Mouse (Mus musculus): ENCODE data around the gene Col16a1. TPM values are rescaled to one million over a fixed set of nuclear protein-coding genes. Genes with fewer than 3 reads are reported as not detected.

The Col16a1 gene
- polyA plus RNA-seq, 1 experiment from 2014 or later: 24.5 TPM

GRCm38 (mm10) chr4:130112732-130113131, 65.1 kb downstream of the Col16a1 start:
- H3K4me2 ChIP-seq: no peak overlapping the region
- no peak overlapping the region for H3K9ac ChIP-seq (replicated peaks)
- peaks cover 18% of the 10 kb centered on the region for H3K4me1 ChIP-seq
- no peak overlapping the region for H3K4me3 ChIP-seq (replicated peaks)
- no peak for ATAC-seq (ENCODE audit: low FRiP score)
- no peak overlapping the region for H3K27ac ChIP-seq (replicated peaks)
- H3K9me3 ChIP-seq (replicated peaks): no peaks in the 10 kb centered on the region
- peaks cover 4% of the 10 kb centered on the region; the same call in 1 of the 2 replicates for H3K36me3 ChIP-seq
- 96% methylated on average over 1 of the region's 1 CpGs for WGBS
- no peaks in the 10 kb centered on the region for H3K27me3 ChIP-seq (replicated peaks)

- Histone ChIP-seq H3K4me2 (no peak overlapping the region), H3K36me3 (peaks cover 30% of the 10 kb centered on the region), H3K4me3 (replicated peaks) (no peak overlapping the region), H3K9me3 (replicated peaks) (no peaks in the 10 kb centered on the region), H3K27me3 (replicated peaks) (no peaks in the 10 kb centered on the region), H3K27ac (replicated peaks) (no peak overlapping the region), H3K9ac (replicated peaks) (no peak overlapping the region), H3K4me1 (no peaks in the 10 kb centered on the region)
- no peak for ATAC-seq (ENCODE audit: low FRiP score)
- WGBS: 91% methylated on average over 4 of the region's 4 CpGs
Observed at GRCm38 (mm10) chr4:130120752-130121151, 73.1 kb downstream of the Col16a1 start.

DNA sequence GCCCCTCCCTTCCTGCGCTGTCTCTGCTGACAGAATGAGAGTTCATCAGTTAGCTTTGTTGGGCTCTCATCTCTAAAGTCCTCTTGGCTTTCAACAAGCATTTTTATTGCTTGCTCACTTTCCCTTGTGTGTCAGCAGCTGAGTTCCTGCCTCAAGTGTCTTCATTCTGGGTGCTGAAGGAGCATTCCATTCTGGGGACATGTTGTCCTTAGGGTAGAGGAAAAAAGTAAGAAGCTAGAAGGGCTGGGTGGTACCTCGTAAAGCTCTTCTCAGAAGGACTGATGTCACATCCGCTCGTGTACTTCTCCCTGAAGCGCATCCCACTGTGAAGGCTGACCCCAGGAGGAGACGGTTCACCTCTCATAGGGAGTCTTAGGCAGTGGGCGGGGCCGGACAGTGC, 73.9 kb downstream of the Col16a1 start:
- Histone ChIP-seq H3K36me3 (peaks cover 38% of the 10 kb centered on the region), H3K27me3 (replicated peaks) (no peaks in the 10 kb centered on the region), H3K4me3 (replicated peaks) (no peak overlapping the region), H3K27ac (replicated peaks) (no peak overlapping the region), H3K4me1 (no peaks in the 10 kb centered on the region), H3K4me2 (no peak overlapping the region), H3K9me3 (replicated peaks) (no peaks in the 10 kb centered on the region), H3K9ac (replicated peaks) (no peak overlapping the region)
- ATAC-seq (ENCODE audit: low FRiP score): no peak
- WGBS: 77% methylated on average over 8 of the region's 8 CpGs

DNA sequence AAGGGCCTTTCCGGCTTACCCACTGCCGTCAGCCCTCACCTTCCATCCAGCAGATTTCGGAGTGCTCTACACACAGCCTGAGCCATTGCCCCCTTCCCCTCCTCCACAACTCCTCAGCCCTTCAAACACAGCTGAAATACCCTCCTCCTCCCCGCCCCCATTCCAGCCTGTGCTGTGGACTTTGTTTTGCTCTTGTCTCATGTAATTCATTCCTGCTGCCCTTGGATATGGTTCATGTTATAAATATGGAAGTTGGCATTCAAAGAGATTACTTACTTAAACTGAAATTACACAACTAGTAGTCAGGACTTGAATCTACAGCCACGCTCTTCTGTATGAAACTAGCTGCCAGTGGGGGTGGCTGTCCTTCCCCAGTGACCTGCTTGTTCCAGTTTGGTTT, 75.4 kb downstream of the Col16a1 start:
- Histone ChIP-seq H3K27ac (replicated peaks) (no peak overlapping the region), H3K4me1 (no peaks in the 10 kb centered on the region), H3K27me3 (replicated peaks) (no peaks in the 10 kb centered on the region), H3K9ac (replicated peaks) (no peak overlapping the region), H3K36me3 (peaks cover 47% of the 10 kb centered on the region), H3K4me3 (replicated peaks) (no peak overlapping the region), H3K9me3 (replicated peaks) (no peaks in the 10 kb centered on the region), H3K4me2 (no peak overlapping the region)
- no peak for ATAC-seq (ENCODE audit: low FRiP score)
- WGBS: 91% methylated on average over 5 of the region's 5 CpGs

DNA sequence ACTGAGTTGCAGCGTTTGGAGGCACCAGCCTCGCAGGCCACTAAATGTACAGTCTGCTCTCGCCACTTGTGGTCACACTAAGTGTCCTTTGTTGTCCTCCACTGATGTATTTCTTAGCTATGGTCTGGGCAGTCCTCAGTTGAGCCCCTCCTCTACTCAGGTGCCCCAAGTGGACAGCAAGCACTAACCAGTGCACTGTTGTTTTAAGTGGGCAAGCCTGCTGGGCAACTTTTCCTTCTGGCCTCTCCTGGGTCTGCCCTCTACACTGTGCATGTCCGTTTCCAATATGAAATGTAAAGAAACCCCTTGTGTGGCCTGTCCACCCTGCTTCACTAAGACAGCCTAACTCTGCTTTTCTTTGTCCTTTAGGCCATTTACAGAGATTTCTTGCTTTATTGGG, 76.5 kb downstream of the Col16a1 start:
- H3K27ac ChIP-seq (replicated peaks): no peak overlapping the region
- H3K36me3 ChIP-seq: peaks cover 47% of the 10 kb centered on the region
- H3K4me3 ChIP-seq (replicated peaks): no peak overlapping the region
- no peaks in the 10 kb centered on the region for H3K4me1 ChIP-seq
- no peak overlapping the region for H3K4me2 ChIP-seq
- no peak for ATAC-seq (ENCODE audit: low FRiP score)
- H3K9ac ChIP-seq (replicated peaks): no peak overlapping the region
- H3K27me3 ChIP-seq (replicated peaks): no peaks in the 10 kb centered on the region
- H3K9me3 ChIP-seq (replicated peaks): no peaks in the 10 kb centered on the region
- 93% methylated on average over 4 of the region's 4 CpGs for WGBS

DNA sequence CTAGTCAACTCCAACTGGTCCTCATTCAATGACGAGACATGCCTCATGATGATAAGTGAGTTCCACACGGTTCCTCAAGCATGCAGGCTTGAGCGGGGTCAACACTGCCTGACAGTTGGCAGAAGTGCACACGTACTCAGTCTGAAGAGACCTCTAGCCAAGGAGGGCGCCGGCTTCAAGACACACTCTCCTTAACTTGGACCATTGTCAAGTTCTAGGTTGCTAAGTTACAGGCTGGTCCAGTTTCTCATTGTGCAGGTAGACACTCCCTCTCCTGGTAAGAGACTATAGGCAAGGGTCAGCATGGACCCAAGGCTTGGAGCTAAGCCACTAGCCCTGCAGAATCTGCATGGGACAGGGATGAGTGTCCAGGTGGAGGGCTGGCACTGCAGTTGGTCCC, 77.5 kb downstream of the Col16a1 start:
- WGBS: 93% methylated on average over 6 of the region's 6 CpGs
- peaks cover 47% of the 10 kb centered on the region for H3K36me3 ChIP-seq
- no peak overlapping the region for H3K27ac ChIP-seq (replicated peaks)
- no peaks in the 10 kb centered on the region for H3K27me3 ChIP-seq (replicated peaks)
- ATAC-seq (ENCODE audit: low FRiP score): no peak
- no peak overlapping the region for H3K9ac ChIP-seq (replicated peaks)
- no peaks in the 10 kb centered on the region for H3K4me1 ChIP-seq
- no peak overlapping the region for H3K4me2 ChIP-seq
- H3K4me3 ChIP-seq (replicated peaks): no peak overlapping the region
- no peaks in the 10 kb centered on the region for H3K9me3 ChIP-seq (replicated peaks)

DNA sequence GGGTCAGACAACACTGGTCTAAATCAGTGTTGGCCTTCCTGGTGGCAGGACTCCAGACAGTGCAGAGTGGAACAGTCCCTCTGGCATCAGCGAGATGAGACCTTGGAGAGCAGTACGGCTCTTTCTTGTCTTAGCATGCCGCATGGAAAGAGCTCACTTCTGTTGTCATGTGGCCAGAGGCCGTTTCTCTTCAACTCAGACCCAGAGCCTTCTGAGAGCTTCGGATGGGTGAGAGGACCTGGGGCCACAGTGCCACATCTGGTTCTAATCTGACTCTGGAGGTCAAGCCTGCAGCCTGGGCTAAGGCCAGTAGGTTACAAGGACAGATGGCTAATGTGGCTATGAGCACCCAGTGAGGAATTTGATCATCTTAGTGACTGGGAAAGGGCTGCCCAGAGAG, 78.3 kb downstream of the Col16a1 start:
- Histone ChIP-seq H3K4me3 (replicated peaks) (no peak overlapping the region), H3K9me3 (replicated peaks) (no peaks in the 10 kb centered on the region), H3K27ac (replicated peaks) (no peak overlapping the region), H3K9ac (replicated peaks) (no peak overlapping the region), H3K4me2 (no peak overlapping the region), H3K36me3 (peaks cover 47% of the 10 kb centered on the region), H3K27me3 (replicated peaks) (no peaks in the 10 kb centered on the region), H3K4me1 (no peaks in the 10 kb centered on the region)
- no peak for ATAC-seq (ENCODE audit: low FRiP score)
- 84% methylated on average over 5 of the region's 5 CpGs for WGBS

GRCm38 (mm10) chr4:130128907-130129306, 81.3 kb downstream of the Col16a1 start:
- Histone ChIP-seq H3K9ac (replicated peaks) (no peak overlapping the region), H3K4me3 (replicated peaks) (no peak overlapping the region), H3K27ac (replicated peaks) (no peak overlapping the region), H3K27me3 (replicated peaks) (no peaks in the 10 kb centered on the region), H3K9me3 (replicated peaks) (no peaks in the 10 kb centered on the region), H3K4me2 (no peak overlapping the region), H3K4me1 (no peaks in the 10 kb centered on the region), H3K36me3 (peaks cover 33% of the 10 kb centered on the region)
- 91% methylated on average over 5 of the region's 5 CpGs for WGBS
- ATAC-seq (ENCODE audit: low FRiP score): no peak

GRCm38 (mm10) chr4:130130082-130130481, 82.4 kb downstream of the Col16a1 start:
- 74% methylated on average over 10 of the region's 10 CpGs for WGBS
- no peaks in the 10 kb centered on the region for H3K27me3 ChIP-seq (replicated peaks)
- H3K4me3 ChIP-seq (replicated peaks): no peak overlapping the region
- no peak overlapping the region for H3K4me2 ChIP-seq
- no peak overlapping the region for H3K27ac ChIP-seq (replicated peaks)
- peaks cover 24% of the 10 kb centered on the region for H3K36me3 ChIP-seq
- H3K9me3 ChIP-seq (replicated peaks): no peaks in the 10 kb centered on the region
- H3K4me1 ChIP-seq: no peaks in the 10 kb centered on the region
- no peak overlapping the region for H3K9ac ChIP-seq (replicated peaks)
- no peak for ATAC-seq (ENCODE audit: low FRiP score)

- no peak overlapping the region for H3K9ac ChIP-seq (replicated peaks)
- 52% methylated on average over 13 of the region's 13 CpGs for WGBS
Observed at GRCm38 (mm10) chr4:130130641-130131350, 83.2 kb downstream of the Col16a1 start.

GRCm38 (mm10) chr4:130131448-130132105, 83.9 kb downstream of the Col16a1 start:
- H3K4me2 ChIP-seq: no peak overlapping the region
- ATAC-seq (ENCODE audit: low FRiP score): no peak
- H3K4me3 ChIP-seq (replicated peaks): no peak overlapping the region
- WGBS: 87% methylated on average over 7 of the region's 7 CpGs
- no peaks in the 10 kb centered on the region for H3K9me3 ChIP-seq (replicated peaks)
- no peak overlapping the region for H3K9ac ChIP-seq (replicated peaks)
- H3K27me3 ChIP-seq (replicated peaks): peaks cover 5% of the 10 kb centered on the region
- H3K27ac ChIP-seq (replicated peaks): no peak overlapping the region
- no peaks in the 10 kb centered on the region for H3K4me1 ChIP-seq
- peaks cover 9% of the 10 kb centered on the region; the same call in 1 of the 2 replicates for H3K36me3 ChIP-seq

More at GRCm38 (mm10) chr4:130130641-130131350, 83.2 kb downstream of the Col16a1 start:
- ATAC-seq (ENCODE audit: low FRiP score): no peak
- Histone ChIP-seq H3K27me3 (replicated peaks) (no peaks in the 10 kb centered on the region), H3K36me3 (peaks cover 17% of the 10 kb centered on the region), H3K4me2 (no peak overlapping the region), H3K4me1 (no peaks in the 10 kb centered on the region), H3K4me3 (replicated peaks) (no peak overlapping the region), H3K27ac (replicated peaks) (no peak overlapping the region), H3K9me3 (replicated peaks) (no peaks in the 10 kb centered on the region)

DNA sequence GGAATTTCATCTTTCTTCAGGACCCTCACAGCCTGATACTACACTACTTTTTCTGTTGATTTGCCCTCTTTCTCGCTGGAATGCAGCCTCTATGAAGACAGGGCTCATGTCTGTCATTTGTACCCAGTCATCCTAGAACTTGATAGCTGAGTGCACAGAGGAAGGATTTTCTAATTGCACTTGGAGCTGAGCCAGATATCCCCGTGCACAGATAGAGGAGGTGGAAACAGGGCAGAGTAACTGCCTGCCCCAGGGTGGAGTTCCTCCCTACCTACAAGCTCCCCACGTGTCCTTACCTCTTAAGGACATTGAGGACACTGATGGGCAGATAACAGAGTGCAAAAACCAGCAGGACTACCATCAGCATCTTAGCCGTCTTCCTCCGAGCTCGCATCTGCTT, 85.8 kb downstream of the Col16a1 start:
- peaks cover 21% of the 10 kb centered on the region for H3K27me3 ChIP-seq (replicated peaks)
- no peaks in the 10 kb centered on the region for H3K9me3 ChIP-seq (replicated peaks)
- 61% methylated on average over 6 of the region's 6 CpGs for WGBS

More for the DNA sequence above, 85.8 kb downstream of the Col16a1 start:
- Histone ChIP-seq H3K4me3 (replicated peaks) (no peak overlapping the region), H3K27ac (replicated peaks) (no peak overlapping the region), H3K36me3 (no peaks in the 10 kb centered on the region), H3K4me2 (no peak overlapping the region), H3K9ac (replicated peaks) (no peak overlapping the region), H3K4me1 (peaks cover 4% of the 10 kb centered on the region)
- no peak for ATAC-seq (ENCODE audit: low FRiP score)
